Mouse (Mus musculus): Measurements from ENCODE around the gene Apbb1. TPM values are rescaled to one million over a fixed set of nuclear protein-coding genes. Genes with fewer than 3 reads are reported as not detected.
A peak's percentile ranks its signal among the peaks of the same experiment; 100 is the strongest.

Apbb1 gene
- 391 and 571 TPM in 2 replicates for total RNA-seq (2014; rRNA removed)
- polyA plus RNA-seq (2015; fragmentation: Nextera tagmentation; extraction: Ambion mirVana) = 341 and 372 TPM in 2 replicates

DNA sequence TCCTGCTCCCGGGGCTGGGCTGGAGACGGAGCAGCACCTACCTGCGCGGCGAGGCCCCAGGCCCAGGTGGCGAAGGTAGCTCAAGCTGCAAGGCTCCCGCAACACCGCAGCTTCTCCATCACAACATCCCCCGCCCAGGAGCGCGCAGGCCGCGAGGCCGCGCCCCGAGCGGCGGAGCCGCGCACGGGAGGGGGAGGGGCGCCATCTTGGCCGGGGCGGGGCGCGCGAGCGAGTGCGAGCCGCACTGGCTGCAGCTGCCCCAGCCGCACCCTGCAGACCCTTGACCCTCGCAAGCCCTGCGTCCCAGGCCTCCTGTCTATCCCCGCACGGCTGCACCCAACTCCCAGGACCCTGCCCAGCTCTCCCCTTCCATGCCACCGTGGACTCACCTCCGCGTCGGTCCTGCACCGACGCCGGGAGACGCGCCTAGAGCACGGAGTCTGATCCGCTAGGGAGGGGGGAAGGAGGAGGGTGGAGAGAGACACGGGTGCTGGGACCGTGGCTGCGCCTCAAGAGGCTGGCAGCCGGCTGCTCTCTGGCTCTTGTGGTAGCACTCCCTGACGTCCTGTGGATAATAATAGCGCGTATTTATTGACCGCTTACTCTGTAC is at the start of gene Apbb1:
Gene Apbb1 (minus strand): TSS at position 560 of the 610 bp plus-strand sequence.
- H3K27me3 ChIP-seq (ENCODE audit: insufficient read depth, low read length) = no peaks in the 10 kb centered on the region
- H3K27ac ChIP-seq (ENCODE audit: low read depth, low read length) = peak within 1 kb of the TSS; percentile 98
- DNase-seq (ENCODE audit: low spot score) = peak; percentile 85
- WGBS = under 1% methylated on average over 42 of the region's 54 CpGs
- peak within 1 kb of the TSS; percentile 66 for H3K4me3 ChIP-seq (ENCODE audit: low read depth, low read length)
- 0 out of 2 replicates have a peak, but pooled peaks have one; percentile 11 for TF ChIP-seq CTCF (IDR thresholded peaks at IDR 0.05)
- H3K9me3 ChIP-seq (ENCODE audit: low read length) = no peaks in the 10 kb centered on the region
- peak within 1 kb of the TSS; percentile 91 for H3K9ac ChIP-seq (replicated peaks; ENCODE audit: low read length, poor library complexity, severe bottlenecking)
- H3K4me1 ChIP-seq (ENCODE audit: insufficient read depth, low read length) = peaks cover 11% of the 10 kb centered on the region
- peak; percentile 92 for ATAC-seq (ENCODE audit: low FRiP score)
- H3K36me3 ChIP-seq (ENCODE audit: insufficient read depth, low read length) = no peaks in the 10 kb centered on the region
- peak within 1 kb of the TSS; percentile 68 for H3K4me2 ChIP-seq (ENCODE audit: low read depth, low read length, poor library complexity, severe bottlenecking)

DNA sequence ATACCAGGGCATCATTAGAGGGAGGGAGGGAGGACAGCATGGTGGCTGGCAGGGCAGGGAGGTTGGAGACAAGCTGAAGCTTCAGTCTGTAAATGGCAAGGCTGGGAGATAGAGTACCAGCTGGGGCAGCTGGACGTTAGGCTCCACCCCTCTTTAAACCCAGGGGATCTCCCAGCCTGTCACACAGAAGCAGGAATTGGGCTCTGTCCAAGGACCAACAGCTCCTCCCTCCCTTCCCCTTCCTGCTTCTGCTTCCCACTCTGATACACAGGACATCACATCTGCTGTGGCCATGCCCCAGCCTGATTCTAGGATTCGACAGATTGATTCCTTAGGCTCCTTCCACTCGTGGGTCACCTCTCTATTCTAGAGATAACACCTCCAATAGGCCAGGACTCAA is 47.2 kb upstream of the Apbb1 start:
- Histone ChIP-seq H3K4me2 (ENCODE audit: low read depth, low read length, poor library complexity, severe bottlenecking) (no peak overlapping the region), H3K27me3 (ENCODE audit: insufficient read depth, low read length) (no peaks in the 10 kb centered on the region), H3K36me3 (ENCODE audit: insufficient read depth, low read length) (peaks cover 19% of the 10 kb centered on the region), H3K4me3 (ENCODE audit: low read depth, low read length) (no peak overlapping the region), H3K9ac (replicated peaks; ENCODE audit: low read length, poor library complexity, severe bottlenecking) (no peak overlapping the region), H3K9me3 (ENCODE audit: low read length) (no peaks in the 10 kb centered on the region), H3K4me1 (ENCODE audit: insufficient read depth, low read length) (0 out of 2 replicates have a peak, but pooled peaks cover 6% of the 10 kb centered on the region), H3K27ac (ENCODE audit: low read depth, low read length) (no peak overlapping the region; the same call in 1 of the 2 replicates)
- DNase-seq (ENCODE audit: low spot score) (peak; percentile 87), ATAC-seq (ENCODE audit: low FRiP score) (no peak)
- 14% methylated on average over 3 of the region's 3 CpGs for WGBS
- no peak for TF ChIP-seq CTCF (IDR thresholded peaks at IDR 0.05)

GRCm38 (mm10) chr7:105625397-105625796 is 43.9 kb upstream of the Apbb1 start:
- no peak overlapping the region for H3K9ac ChIP-seq (replicated peaks; ENCODE audit: low read length, poor library complexity, severe bottlenecking)
- H3K27me3 ChIP-seq (ENCODE audit: insufficient read depth, low read length) = no peaks in the 10 kb centered on the region
- H3K4me3 ChIP-seq (ENCODE audit: low read depth, low read length) = no peak overlapping the region
- H3K4me1 ChIP-seq (ENCODE audit: insufficient read depth, low read length) = no peaks in the 10 kb centered on the region
- peaks cover 42% of the 10 kb centered on the region for H3K36me3 ChIP-seq (ENCODE audit: insufficient read depth, low read length)
- WGBS = 79% methylated on average over 6 of the region's 6 CpGs
- no peak for ATAC-seq (ENCODE audit: low FRiP score)
- H3K4me2 ChIP-seq (ENCODE audit: low read depth, low read length, poor library complexity, severe bottlenecking) = no peak overlapping the region
- no peak for DNase-seq (ENCODE audit: low spot score)
- TF ChIP-seq CTCF (IDR thresholded peaks at IDR 0.05) = no peak
- no peak overlapping the region for H3K27ac ChIP-seq (ENCODE audit: low read depth, low read length)
- H3K9me3 ChIP-seq (ENCODE audit: low read length) = no peaks in the 10 kb centered on the region

DNA sequence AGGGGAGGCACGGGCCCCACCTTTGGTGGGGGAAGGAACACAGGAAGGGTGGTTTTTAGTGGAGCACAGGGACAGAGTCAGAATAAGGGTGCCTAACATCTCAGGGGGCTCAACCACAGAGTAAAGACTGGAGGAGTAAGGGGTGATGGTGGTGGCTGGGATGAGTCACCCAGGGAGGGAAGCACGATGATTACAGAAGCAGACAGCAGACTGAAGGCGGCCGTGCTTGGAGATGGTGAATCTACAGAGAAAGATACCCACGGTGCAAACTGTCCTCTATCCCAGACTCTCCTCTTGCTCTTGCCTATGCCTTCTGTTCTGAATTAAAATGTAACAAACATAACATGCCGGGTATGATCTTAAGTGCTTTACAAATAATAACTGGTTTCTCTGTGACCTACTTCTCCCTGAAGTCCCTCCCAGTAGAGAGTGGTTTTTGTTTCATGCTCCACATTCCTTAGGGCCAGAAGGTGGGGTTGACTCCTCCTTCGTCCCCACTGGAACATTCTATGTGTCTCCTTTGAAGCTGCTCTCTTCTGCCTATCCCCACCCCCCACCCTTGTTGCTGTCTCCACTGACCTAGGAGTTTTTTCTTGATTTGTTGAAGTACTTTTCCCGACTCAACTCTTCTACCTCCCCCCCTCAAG is 40.3 kb upstream of the Apbb1 start:
- no peaks in the 10 kb centered on the region for H3K9me3 ChIP-seq (ENCODE audit: low read length)
- ATAC-seq (ENCODE audit: low FRiP score) (no peak), DNase-seq (ENCODE audit: low spot score) (no peak)
- TF ChIP-seq CTCF (IDR thresholded peaks at IDR 0.05) = no peak
- H3K36me3 ChIP-seq (ENCODE audit: insufficient read depth, low read length) = peaks cover 77% of the 10 kb centered on the region
- H3K27ac ChIP-seq (ENCODE audit: low read depth, low read length) = no peak overlapping the region
- no peak overlapping the region for H3K4me2 ChIP-seq (ENCODE audit: low read depth, low read length, poor library complexity, severe bottlenecking)
- WGBS = 87% methylated on average over 8 of the region's 8 CpGs
- H3K27me3 ChIP-seq (ENCODE audit: insufficient read depth, low read length) = no peaks in the 10 kb centered on the region
- H3K9ac ChIP-seq (replicated peaks; ENCODE audit: low read length, poor library complexity, severe bottlenecking) = no peak overlapping the region
- no peak overlapping the region for H3K4me3 ChIP-seq (ENCODE audit: low read depth, low read length)
- no peaks in the 10 kb centered on the region for H3K4me1 ChIP-seq (ENCODE audit: insufficient read depth, low read length)

- Histone ChIP-seq H3K4me1 (ENCODE audit: insufficient read depth, low read length) (no peaks in the 10 kb centered on the region), H3K4me2 (ENCODE audit: low read depth, low read length, poor library complexity, severe bottlenecking) (no peak overlapping the region), H3K36me3 (ENCODE audit: insufficient read depth, low read length) (peaks cover 84% of the 10 kb centered on the region), H3K27me3 (ENCODE audit: insufficient read depth, low read length) (no peaks in the 10 kb centered on the region), H3K27ac (ENCODE audit: low read depth, low read length) (no peak overlapping the region), H3K9me3 (ENCODE audit: low read length) (no peaks in the 10 kb centered on the region), H3K4me3 (ENCODE audit: low read depth, low read length) (no peak overlapping the region), H3K9ac (replicated peaks; ENCODE audit: low read length, poor library complexity, severe bottlenecking) (no peak overlapping the region)
- WGBS = 80% methylated on average over 4 of the region's 4 CpGs
- no peak for DNase-seq (ENCODE audit: low spot score)
- no peak for TF ChIP-seq CTCF (IDR thresholded peaks at IDR 0.05)
- ATAC-seq (ENCODE audit: low FRiP score) = no peak
These were observed 39.6 kb upstream of the Apbb1 start for GRCm38 (mm10) chr7:105621053-105621452.

DNA sequence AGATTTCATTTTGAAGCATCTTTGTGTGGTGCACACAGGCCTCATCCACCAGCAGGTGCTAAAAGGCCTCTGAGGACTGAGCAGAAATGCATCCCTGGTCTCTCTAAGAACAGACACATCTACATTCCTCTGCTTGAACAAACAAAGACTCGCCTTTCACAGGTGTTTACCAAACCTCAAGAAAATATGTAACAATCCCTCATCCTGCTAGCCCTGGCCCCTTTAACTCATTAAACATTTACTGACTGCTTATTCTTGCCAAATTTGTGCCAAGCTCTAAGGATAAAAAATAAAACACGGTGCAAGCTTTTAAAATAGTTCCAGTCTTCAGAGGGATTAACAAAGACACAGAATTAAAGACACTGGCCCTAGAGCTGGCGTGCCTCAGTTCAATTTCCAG is 38.2 kb upstream of the Apbb1 start:
- no peak for ATAC-seq (ENCODE audit: low FRiP score)
- Histone ChIP-seq H3K4me1 (ENCODE audit: insufficient read depth, low read length) (no peaks in the 10 kb centered on the region), H3K4me2 (ENCODE audit: low read depth, low read length, poor library complexity, severe bottlenecking) (no peak overlapping the region), H3K27me3 (ENCODE audit: insufficient read depth, low read length) (no peaks in the 10 kb centered on the region), H3K4me3 (ENCODE audit: low read depth, low read length) (no peak overlapping the region), H3K9me3 (ENCODE audit: low read length) (no peaks in the 10 kb centered on the region), H3K27ac (ENCODE audit: low read depth, low read length) (no peak overlapping the region), H3K9ac (replicated peaks; ENCODE audit: low read length, poor library complexity, severe bottlenecking) (no peak overlapping the region), H3K36me3 (ENCODE audit: insufficient read depth, low read length) (peaks cover 87% of the 10 kb centered on the region)
- no peak for TF ChIP-seq CTCF (IDR thresholded peaks at IDR 0.05)
- WGBS = 66% methylated on average over 3 of the region's 3 CpGs
- no peak for DNase-seq (ENCODE audit: low spot score)
